Mouse (Mus musculus) embryonic fibroblast, embryonic 13.5 days (primary cell): ENCODE data around the gene Park7. TPM values are rescaled to one million over a fixed set of nuclear protein-coding genes. Genes with fewer than 3 reads are reported as not detected.

ENCODE experiments used
- H3K27ac ChIP-seq: 2 replicates; pipeline ENCODE4 v1.5.1; 2012; ENCODE audit warnings: low read length, control low read depth, inconsistent platforms; ENCODE audit not compliant: insufficient read depth
- H3K4me1 ChIP-seq: 2 replicates; pipeline ENCODE4 v1.6.1; 2011; ENCODE audit warnings: low read length; ENCODE audit not compliant: control insufficient read depth, insufficient read depth
- H3K4me3 ChIP-seq: 2 replicates; pipeline ENCODE4 v1.5.1; 2011; ENCODE audit warnings: mild to moderate bottlenecking, control low read depth, low read length; ENCODE audit not compliant: insufficient read depth
- CTCF ChIP-seq: IDR thresholded peaks from 2 replicates; pipeline ENCODE4 v1.5.1; 2011; ENCODE audit warnings: mild to moderate bottlenecking, control low read depth, low read length, moderate library complexity, borderline replicate concordance; ENCODE audit not compliant: insufficient read depth
- POLR2A ChIP-seq: IDR thresholded peaks from 2 replicates; pipeline ENCODE4 v1.6.1; 2011; ENCODE audit warnings: low read depth, mild to moderate bottlenecking, control low read depth, low read length, moderate library complexity
- polyA plus RNA-seq: library from polyadenylated mRNA; stranded (reverse); fragments of >200 nt; gene quantifications from 2 replicates; pipeline ENCODE4 v1.2.4, GENCODE M21; 2011; ENCODE audit warnings: low read depth; ENCODE audit not compliant: missing spikeins, insufficient read length

The Park7 gene
- polyA plus RNA-seq, 1 experiment: 102 TPM

DNA sequence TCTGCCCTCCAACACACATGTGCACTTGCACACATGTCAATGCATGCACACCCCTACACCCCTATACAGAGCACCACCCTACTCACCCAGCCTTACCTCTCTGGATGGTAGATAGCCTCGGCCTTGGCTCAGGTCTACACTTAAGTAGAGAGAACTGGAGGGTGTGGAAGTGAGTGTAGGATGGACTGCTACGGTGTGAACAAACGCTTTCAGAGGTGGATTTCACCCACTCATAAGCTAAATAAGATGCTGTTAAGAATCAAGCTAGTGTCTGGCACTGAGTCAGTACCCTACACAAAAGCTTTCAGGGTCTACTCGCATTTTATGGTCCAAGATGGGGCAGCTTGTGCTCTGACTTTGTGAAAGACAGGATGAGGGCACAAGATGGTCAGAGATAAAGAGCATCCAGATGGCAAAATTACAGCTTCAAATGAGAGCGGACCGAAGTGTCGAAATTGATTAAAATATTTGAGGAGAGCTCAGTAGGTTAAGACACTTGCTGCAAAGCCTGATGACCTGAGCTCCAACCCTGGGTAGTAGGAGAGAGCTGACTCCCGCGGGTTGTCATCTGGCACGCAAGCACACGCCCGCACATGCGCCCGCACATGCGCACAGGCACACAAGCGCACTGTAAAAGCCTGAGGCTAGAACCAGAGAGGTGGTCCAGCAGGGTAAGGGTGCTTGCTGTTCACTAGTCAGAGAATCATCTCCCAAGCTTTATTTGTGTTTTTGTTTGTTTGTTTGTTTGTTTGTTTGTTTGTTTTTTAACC, 23.2 kb upstream of the Park7 start:
- Histone ChIP-seq H3K4me1 (no peaks in the 10 kb centered on the region), H3K4me3 (no peak overlapping the region), H3K27ac (no peak overlapping the region)
- TF ChIP-seq CTCF (no peak), POLR2A (no peak)

DNA sequence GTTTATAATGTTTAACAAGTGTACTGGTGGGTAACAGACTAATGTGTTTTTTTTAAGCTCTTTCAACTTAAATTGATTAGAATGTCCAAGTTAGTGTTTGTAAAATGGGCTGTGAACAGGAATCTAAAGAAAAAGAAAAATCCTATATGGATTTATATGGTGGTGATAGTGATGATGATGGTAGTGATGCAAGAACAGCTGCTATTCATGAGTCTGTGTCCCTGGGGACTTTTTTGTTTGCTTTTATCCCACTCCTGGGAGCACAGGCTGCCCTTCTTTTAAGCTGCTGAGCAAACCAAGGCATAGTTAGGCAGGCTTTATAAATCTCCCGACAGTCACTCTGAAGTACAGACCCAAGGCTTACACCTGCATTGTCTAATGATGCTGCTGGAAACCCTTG, 19.3 kb upstream of the Park7 start:
- TF ChIP-seq CTCF (no peak), POLR2A (no peak)
- Histone ChIP-seq H3K27ac (no peak overlapping the region), H3K4me3 (no peak overlapping the region), H3K4me1 (no peaks in the 10 kb centered on the region)

DNA sequence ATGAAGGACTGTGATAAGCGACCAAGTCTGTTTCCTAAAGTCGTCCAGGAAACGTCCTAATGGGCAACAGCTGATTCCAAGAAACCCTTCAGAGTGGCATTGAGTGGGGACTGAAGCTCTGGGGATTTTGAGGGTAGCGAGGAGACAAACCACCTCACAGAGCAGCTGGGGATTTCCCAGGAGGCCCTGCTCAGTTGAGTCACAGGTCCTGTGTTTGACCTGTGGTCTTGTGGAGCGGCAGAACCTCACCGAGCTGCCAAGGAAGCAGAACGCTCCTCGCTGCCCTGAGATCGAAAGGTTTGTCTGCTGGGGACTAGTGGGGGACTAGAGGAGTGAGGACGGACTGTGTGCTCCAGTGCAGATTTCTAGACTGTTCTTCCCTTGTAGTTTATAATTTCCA, 13.6 kb upstream of the Park7 start:
- Histone ChIP-seq H3K4me3 (no peak overlapping the region), H3K4me1 (peaks cover 4% of the 10 kb centered on the region; the same call in 1 of the 2 replicates), H3K27ac (no peak overlapping the region)
- TF ChIP-seq CTCF (no peak), POLR2A (no peak)

DNA sequence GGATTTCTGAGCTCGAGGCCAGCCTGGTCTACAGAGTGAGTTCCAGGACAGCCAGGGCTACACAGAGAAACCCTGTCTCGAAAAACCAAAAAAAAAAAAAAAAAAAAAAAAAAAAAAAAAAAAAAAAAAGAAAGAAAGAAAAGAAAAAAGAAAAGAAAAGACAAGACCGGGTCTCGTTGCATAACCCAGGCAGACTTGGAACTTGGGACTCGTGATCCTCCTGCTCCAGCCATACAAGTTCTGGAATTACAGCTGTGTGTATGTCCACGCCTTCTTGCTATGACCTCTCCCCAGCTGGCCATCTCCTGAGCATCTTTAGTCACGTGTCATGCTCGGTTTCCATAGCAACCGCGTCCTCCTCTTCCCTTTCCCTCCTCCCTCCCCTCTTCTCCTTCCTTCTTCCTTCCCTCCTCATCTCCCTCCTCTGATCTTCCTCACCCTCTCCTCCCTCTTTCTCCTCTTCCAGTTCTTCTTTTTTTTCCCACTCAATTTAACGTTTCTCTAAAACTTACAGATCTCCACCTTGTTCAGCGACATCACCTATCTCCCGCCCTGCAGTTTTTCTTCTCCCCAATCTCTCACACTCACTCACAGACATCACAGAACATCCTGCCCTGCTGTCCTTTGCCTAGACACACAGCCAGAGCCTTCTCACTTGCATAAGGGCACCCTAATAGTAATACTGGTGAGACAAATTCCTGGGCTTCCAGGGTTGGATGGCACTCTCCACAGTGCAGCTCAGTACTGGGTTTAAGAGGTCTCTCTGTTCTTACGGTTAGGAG, 12.9 kb upstream of the Park7 start:
- TF ChIP-seq POLR2A (no peak), CTCF (no peak)
- peaks cover 4% of the 10 kb centered on the region; the same call in 1 of the 2 replicates for H3K4me1 ChIP-seq
- H3K4me3 ChIP-seq: no peak overlapping the region
- H3K27ac ChIP-seq: no peak overlapping the region

GRCm38 (mm10) chr4:150925923-150926322, 11.7 kb upstream of the Park7 start:
- TF ChIP-seq POLR2A: no peak
- no peak for TF ChIP-seq CTCF
- H3K27ac ChIP-seq: no peak overlapping the region
- peaks cover 4% of the 10 kb centered on the region; the same call in 1 of the 2 replicates for H3K4me1 ChIP-seq
- H3K4me3 ChIP-seq: no peak overlapping the region

GRCm38 (mm10) chr4:150924936-150925335, 10.7 kb upstream of the Park7 start:
- Histone ChIP-seq H3K27ac (no peak overlapping the region), H3K4me1 (peaks cover 4% of the 10 kb centered on the region; the same call in 1 of the 2 replicates), H3K4me3 (no peak overlapping the region)
- TF ChIP-seq CTCF (no peak), POLR2A (no peak)

DNA sequence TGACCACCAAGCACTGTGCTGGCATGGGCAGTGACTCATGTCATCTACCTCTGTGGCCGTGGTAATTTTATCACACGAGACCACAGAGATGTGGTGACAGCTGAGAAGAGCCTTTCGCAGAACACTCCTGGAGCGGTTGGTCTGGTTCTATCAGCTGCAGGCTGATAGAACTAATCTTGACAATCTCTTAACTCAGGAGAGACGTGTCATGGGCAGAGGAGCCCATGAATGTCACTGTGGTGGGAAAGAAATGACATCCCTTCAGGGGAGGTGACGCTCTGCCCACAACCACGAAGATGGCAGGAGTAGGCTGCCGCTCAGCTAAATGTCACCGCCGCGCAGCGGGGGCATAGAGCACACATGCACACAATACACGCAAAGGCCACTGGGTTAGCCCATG, 10.1 kb upstream of the Park7 start:
- Histone ChIP-seq H3K4me1 (peaks cover 4% of the 10 kb centered on the region; the same call in 1 of the 2 replicates), H3K4me3 (no peak overlapping the region), H3K27ac (no peak overlapping the region)
- no peak for TF ChIP-seq CTCF
- no peak for TF ChIP-seq POLR2A

GRCm38 (mm10) chr4:150921206-150921605, 7.0 kb upstream of the Park7 start:
- no peaks in the 10 kb centered on the region for H3K4me1 ChIP-seq
- no peak overlapping the region for H3K27ac ChIP-seq
- H3K4me3 ChIP-seq: no peak overlapping the region
- TF ChIP-seq POLR2A: no peak
- TF ChIP-seq CTCF: no peak

DNA sequence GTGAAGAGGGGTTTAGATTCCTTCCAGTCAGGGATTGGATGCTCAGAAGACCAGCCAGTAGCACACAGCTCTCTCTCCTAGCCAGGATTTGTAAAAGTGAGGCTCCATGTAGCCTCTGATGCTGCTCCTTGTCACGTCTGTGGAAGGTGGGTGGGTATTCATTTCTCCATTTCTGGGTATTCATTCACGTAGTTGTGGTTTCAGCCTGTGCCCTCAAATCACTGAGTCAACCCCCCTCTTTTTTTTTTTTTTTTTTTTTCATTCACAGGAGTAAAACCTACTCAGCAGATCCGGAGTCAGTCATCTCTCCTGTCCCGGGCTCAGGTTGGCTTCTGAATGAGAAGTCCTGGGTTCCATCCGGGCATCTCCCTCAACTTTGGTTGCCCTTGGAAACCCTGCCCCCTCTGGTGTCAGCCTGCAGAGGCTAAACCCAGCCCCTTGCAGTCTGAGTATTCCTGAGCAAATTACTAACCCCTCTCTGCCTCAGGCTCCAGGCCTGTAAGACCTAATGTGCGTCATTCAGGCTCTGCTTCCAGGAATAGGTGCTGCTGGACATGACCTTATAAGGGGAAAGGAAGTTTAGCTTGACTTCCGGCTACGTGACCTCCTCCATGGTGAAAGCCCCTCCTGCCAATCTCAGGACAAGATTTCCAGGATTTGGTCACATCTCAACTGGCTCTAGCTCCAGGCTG, 3.2 kb upstream of the Park7 start:
- no peak overlapping the region for H3K4me3 ChIP-seq
- TF ChIP-seq CTCF (no peak), POLR2A (no peak)
- H3K4me1 ChIP-seq: peaks cover 7% of the 10 kb centered on the region
- no peak overlapping the region for H3K27ac ChIP-seq
